8 mouse cellular contexts compared by ENCODE assay signal in genomic region chr8:70570990-70571389, GRCm38 (mm10). TPM values are rescaled to one million over a fixed set of nuclear protein-coding genes. Genes with fewer than 3 reads are reported as not detected.
DNase-seq lines count a peak whose midpoint lies in the region; ATAC-seq and TF ChIP-seq lines count a peak whose summit lies in the region.
"Had no signal": no experiment of that assay in that cellular context is flagged by ENCODE, and none has a peak within 500 bp of the region (broad histone marks: within the 10 kb centered on the region; RNA-seq: fewer than 3 reads in every experiment).

No protein-coding gene starts in this region.

- peaks cover 9% of the 10 kb centered on the region; the same call in 1 of the 2 replicates for H3K4me1 ChIP-seq in liver, embryonic 11.5 days (replicated peaks; ENCODE audit: control insufficient read depth, insufficient read depth, low read length)
- 0 out of 2 replicates have a peak, but pooled peaks cover 4% of the 10 kb centered on the region for H3K4me1 ChIP-seq in intestine, embryonic 15.5 days (replicated peaks)

- 87% methylated on average over 6 of the region's 6 CpGs for whole genome bisulfite sequencing in liver, embryonic 11.5 days
- 78% methylated on average over 6 of the region's 6 CpGs for WGBS in intestine, embryonic 15.5 days

- H3K4me3 ChIP-seq in myocyte, result no peak overlapping the region
- H3K4me3 ChIP-seq in liver, embryonic 11.5 days (ENCODE audit: low read depth, low read length), result no peak overlapping the region
- H3K4me3 ChIP-seq in intestine, embryonic 15.5 days (replicated peaks), result no peak overlapping the region

- H3K4me2 ChIP-seq in myocyte (ENCODE audit: low read depth), result no peak overlapping the region
- H3K4me2 ChIP-seq in liver, embryonic 11.5 days, result no peak overlapping the region
- H3K4me2 ChIP-seq in intestine, embryonic 15.5 days (replicated peaks), result no peak overlapping the region

- H3K27me3 ChIP-seq in myocyte (ENCODE audit: control insufficient read depth, insufficient read depth, insufficient read length), result no peaks in the 10 kb centered on the region
- H3K27me3 ChIP-seq in liver, embryonic 11.5 days (replicated peaks; ENCODE audit: control insufficient read depth, insufficient read depth, low read length), result no peaks in the 10 kb centered on the region
- no peaks in the 10 kb centered on the region for H3K27me3 ChIP-seq in intestine, embryonic 15.5 days (replicated peaks)

- no peak overlapping the region for H3K27ac ChIP-seq in liver, embryonic 11.5 days (ENCODE audit: low read depth, low read length)
- no peak overlapping the region for H3K27ac ChIP-seq in intestine, embryonic 15.5 days

- TF ChIP-seq POLR2A in myocyte (IDR thresholded peaks at IDR 0.05; ENCODE audit: insufficient read length, low read depth), result no peak

- H3K9me3 ChIP-seq in liver, embryonic 11.5 days (ENCODE audit: control insufficient read depth, low read length), result no peaks in the 10 kb centered on the region
- no peaks in the 10 kb centered on the region for H3K9me3 ChIP-seq in intestine, embryonic 15.5 days

- peak; percentile 54 for DNase-seq in lung, postnatal 36 days
- no peak for DNase-seq in lung, postnatal 25 days (ENCODE audit: low spot score)
- peak; percentile 73 to 75 for DNase-seq in cerebellum, postnatal 25 days
- DNase-seq in heart, adult 8-10 months (ENCODE audit: low spot score), result peak; percentile 68
- DNase-seq in liver, embryonic 11.5 days (ENCODE audit: low spot score), result no peak
- DNase-seq: kidney, postnatal 36 days had no signal

- H3K36me3 ChIP-seq in myocyte (ENCODE audit: control insufficient read depth, insufficient read depth), result peaks cover 6% of the 10 kb centered on the region
- H3K36me3 ChIP-seq in liver, embryonic 11.5 days (ENCODE audit: control insufficient read depth, insufficient read depth, low read length), result no peaks in the 10 kb centered on the region
- peaks cover 3% of the 10 kb centered on the region; the same call in 1 of the 2 replicates for H3K36me3 ChIP-seq in intestine, embryonic 15.5 days

- no peak overlapping the region for H3ac ChIP-seq in myocyte (ENCODE audit: control insufficient read depth, insufficient read length)

- H3K9ac ChIP-seq in liver, embryonic 11.5 days (ENCODE audit: low read depth, low read length), result no peak overlapping the region
- no peak overlapping the region for H3K9ac ChIP-seq in intestine, embryonic 15.5 days

- H3K79me2 ChIP-seq in myocyte (ENCODE audit: control insufficient read depth, insufficient read depth), result peaks cover 7% of the 10 kb centered on the region

- ATAC-seq in liver, embryonic 11.5 days (replicated peaks; ENCODE audit: low FRiP score), result no peak
- no peak for ATAC-seq in intestine, embryonic 15.5 days

TF ChIP-seq in myocyte, 11 proteins besides CTCF, POLR2A, EP300 and RAD21:
- TF ChIP-seq SRF (IDR thresholded peaks at IDR 0.05; ENCODE audit: control insufficient read depth, insufficient read length, low read depth) (peak; percentile 24), CEBPB (IDR thresholded peaks at IDR 0.05; ENCODE audit: insufficient read depth, poor library complexity, severe bottlenecking) (no peak), MYOD1 (IDR thresholded peaks at IDR 0.05; ENCODE audit: control insufficient read depth in 1 of 3, insufficient read length in 2 of 3, low read depth in 2 of 3) (peak in 1 of 3 experiments; percentile 75), MYOG (IDR thresholded peaks at IDR 0.05; ENCODE audit: control insufficient read depth in 1 of 3, insufficient read depth in 1 of 3, insufficient read length in 2 of 3, low read depth in 2 of 3) (peak in 2 of 3 experiments; percentile 24 to 58)

RNA-seq across cellular contexts. Expression of gene Isyna1, which starts 23.2 kb away (rescaled TPM):
- total RNA-seq in heart, adult 8-10 months (2022), result 10 to 100 TPM; 15.5 to 37.5 (median 23.7) TPM
- polyA plus RNA-seq in myocyte (2012; fragmentation: generic; extraction: Trizol), result 40.4 TPM
- 177 and 188 TPM in 2 replicates for polyA plus RNA-seq in liver, embryonic 11.5 days (2014; fragmentation: Nextera tagmentation; extraction: Ambion mirVana)
- polyA plus RNA-seq in intestine, embryonic 15.5 days (2015; fragmentation: Nextera tagmentation; extraction: Ambion mirVana), result 123 and 130 TPM in 2 replicates

RNA-seq across cellular contexts. Expression of gene Ell, which starts 31.7 kb away (rescaled TPM):
- 10 to 100 TPM in 3 of 4 experiments, 1 to 10 TPM in 1; 9.3 to 12.4 (median 10.6) TPM for total RNA-seq in heart, adult 8-10 months (2022)
- polyA plus RNA-seq in myocyte (2012; fragmentation: generic; extraction: Trizol), result 12.7 TPM
- polyA plus RNA-seq in liver, embryonic 11.5 days (2014; fragmentation: Nextera tagmentation; extraction: Ambion mirVana), result 20.3 and 20.7 TPM in 2 replicates
- polyA plus RNA-seq in intestine, embryonic 15.5 days (2015; fragmentation: Nextera tagmentation; extraction: Ambion mirVana), result 15.9 TPM in 2 replicates

RNA-seq across cellular contexts. Expression of gene Ssbp4, which starts 37.7 kb away (rescaled TPM):
- total RNA-seq in heart, adult 8-10 months (2022), result 10 to 100 TPM; 29.1 to 34.1 (median 31.3) TPM
- polyA plus RNA-seq in myocyte (2012; fragmentation: generic; extraction: Trizol), result 133 TPM
- polyA plus RNA-seq in liver, embryonic 11.5 days (2014; fragmentation: Nextera tagmentation; extraction: Ambion mirVana), result 144 and 173 TPM in 2 replicates
- polyA plus RNA-seq in intestine, embryonic 15.5 days (2015; fragmentation: Nextera tagmentation; extraction: Ambion mirVana), result 86.9 and 91.7 TPM in 2 replicates

RNA-seq across cellular contexts. Expression of gene Kxd1, which starts 43.2 kb away (rescaled TPM):
- 100 to 1,000 TPM in 3 of 4 experiments, 10 to 100 TPM in 1; 97.9 to 114 (median 103) TPM for total RNA-seq in heart, adult 8-10 months (2022)
- polyA plus RNA-seq in myocyte (2012; fragmentation: generic; extraction: Trizol), result 73.8 TPM
- polyA plus RNA-seq in liver, embryonic 11.5 days (2014; fragmentation: Nextera tagmentation; extraction: Ambion mirVana), result 68.8 and 75.2 TPM in 2 replicates
- 60.5 and 65.8 TPM in 2 replicates for polyA plus RNA-seq in intestine, embryonic 15.5 days (2015; fragmentation: Nextera tagmentation; extraction: Ambion mirVana)

RNA-seq across cellular contexts. Expression of gene Fkbp8, which starts 43.5 kb away (rescaled TPM):
- total RNA-seq in heart, adult 8-10 months (2022), result 100 to 1,000 TPM; 135 to 145 (median 137) TPM
- 329 TPM for polyA plus RNA-seq in myocyte (2012; fragmentation: generic; extraction: Trizol)
- 261 and 285 TPM in 2 replicates for polyA plus RNA-seq in liver, embryonic 11.5 days (2014; fragmentation: Nextera tagmentation; extraction: Ambion mirVana)
- polyA plus RNA-seq in intestine, embryonic 15.5 days (2015; fragmentation: Nextera tagmentation; extraction: Ambion mirVana), result 277 and 331 TPM in 2 replicates

Comparison
In these comparisons a context has a peak if more than half of its experiments do, and no peak if none do; other contexts are left out.
1. DNase-seq: peak in lung, postnatal 36 days (single experiment), cerebellum, postnatal 25 days (2 of 2) and heart, adult 8-10 months (single experiment); none in lung, postnatal 25 days (single experiment) and liver, embryonic 11.5 days (single experiment).